Mouse (Mus musculus) inflammation-experienced regulatory T-cells, adult 16 weeks (primary cell): ENCODE results near the gene Srp54c. TPM values are rescaled to one million over a fixed set of nuclear protein-coding genes. Genes with fewer than 3 reads are reported as not detected.

Source experiments
- polyA plus RNA-seq: library from polyadenylated mRNA; unstranded; fragments of 100-300 nt; shearing (Covaris generic); gene quantifications from one replicate; pipeline ENCODE4 v1.2.1, GENCODE M21; 2017

The Srp54c gene
- 86.2 TPM for polyA plus RNA-seq

GRCm38 (mm10) chr12:55229626-55230519, at the start of gene Srp54c:
Srp54c (plus strand) TSS chr12:55230168.

GRCm38 (mm10) chr12:55199306-55199705, 30.7 kb upstream of the Srp54c start, which contains the start of gene 1700047I17Rik2:
1700047I17Rik2 (plus strand) TSS chr12:55199592.

GRCm38 (mm10) chr12:55299336-55299735, 69.4 kb downstream of the Srp54c start, which contains the start of gene 1110008L16Rik:
1110008L16Rik (plus strand) TSS chr12:55299577.

GRCm38 (mm10) chr12:55302485-55303441, 72.8 kb downstream of the Srp54c start, which contains the start of gene Ppp2r3c:
Ppp2r3c (minus strand) TSS chr12:55302998.

Other genes with a start within 250 kb of the Srp54c start
- gene Gm20403, start 243.6 kb upstream of the Srp54c start, polyA plus RNA-seq = not detected
- 19.1 TPM for gene Baz1a, start 215.8 kb upstream of the Srp54c start, polyA plus RNA-seq
- 22.9 TPM for gene 2700097O09Rik, start 150.1 kb upstream of the Srp54c start, polyA plus RNA-seq
- gene Srp54a, start 149.9 kb upstream of the Srp54c start, polyA plus RNA-seq = 176 TPM
- gene Fam177a, start 105.7 kb upstream of the Srp54c start, polyA plus RNA-seq = 22.7 TPM
- 37.2 TPM for gene Srp54b, start 75.1 kb upstream of the Srp54c start, polyA plus RNA-seq
- gene 1700047I17Rik2, start 30.6 kb upstream of the Srp54c start, polyA plus RNA-seq = not detected
- 9.9 TPM for gene 1110008L16Rik, start 69.4 kb downstream of the Srp54c start, polyA plus RNA-seq
- gene Ppp2r3c, start 72.8 kb downstream of the Srp54c start, polyA plus RNA-seq = 18.3 TPM
- gene Psma6, start 154.1 kb downstream of the Srp54c start, polyA plus RNA-seq = 296 TPM